Mouse (Mus musculus): ENCODE results near the gene Gli1.

GRCm38 (mm10) chr10:127319969-127320368 lies 21.8 kb downstream of the Gli1 start:
- TF ChIP-seq POLR2A (IDR thresholded peaks at IDR 0.05; ENCODE audit: borderline replicate concordance, extremely low read depth, low read depth, low read length) (no peak), CTCF (IDR thresholded peaks at IDR 0.05; ENCODE audit: insufficient read depth, low read length) (no peak)

Data from lung, adult 2 months (tissue).